ENCODE assay signal across 8 mouse cellular contexts in genomic region chr16:4474882-4475803, GRCm38 (mm10). TPM values are rescaled to one million over a fixed set of nuclear protein-coding genes. Genes with fewer than 3 reads are reported as not detected.
A peak's percentile ranks its signal among the peaks of the same experiment; 100 is the strongest.
DNase-seq lines count a peak whose midpoint lies in the region; ATAC-seq and TF ChIP-seq lines count a peak whose summit lies in the region.

No protein-coding gene starts in this region.

- peaks cover 31% of the 10 kb centered on the region for H3K4me1 ChIP-seq in bone marrow macrophage, adult 2 months (ENCODE audit: control insufficient read depth, insufficient read depth, low read length)
- peaks cover 15% of the 10 kb centered on the region; the same call in 1 of the 2 replicates for H3K4me1 ChIP-seq in embryonic facial prominence, embryonic 15.5 days
- peaks cover 2% of the 10 kb centered on the region; the same call in 1 of the 2 replicates for H3K4me1 ChIP-seq in heart, adult 2 months (ENCODE audit: control insufficient read depth, insufficient read depth, low read length)
- H3K4me1 ChIP-seq in kidney, adult 2 months (ENCODE audit: control insufficient read depth, insufficient read depth, low read length) = no peaks in the 10 kb centered on the region; the same call in 1 of the 2 replicates
- H3K4me1 ChIP-seq in limb, embryonic 11.5 days (ENCODE audit: control insufficient read depth, insufficient read depth, low read length) = no peaks in the 10 kb centered on the region
- peaks cover 5% of the 10 kb centered on the region for H3K4me1 ChIP-seq in midbrain, embryonic 13.5 days (replicated peaks)
- H3K4me1 ChIP-seq in small intestine, adult 2 months (ENCODE audit: control insufficient read depth, insufficient read depth, insufficient read length, low read length) = peaks cover 5% of the 10 kb centered on the region

- intact Hi-C loops in heart, adult 2 months (cut with DNase I) = loop anchor here (1.0 to 2.0 kb wide), 2 partner anchors 54 to 159 kb away; partner anchors contain the start of gene Adcy9

- 0 out of 2 replicates have a peak, but pooled peaks cover 4% of the 10 kb centered on the region for H3K36me3 ChIP-seq in embryonic facial prominence, embryonic 15.5 days
- no peaks in the 10 kb centered on the region for H3K36me3 ChIP-seq in heart, adult 2 months (ENCODE audit: control insufficient read depth, insufficient read depth, low read length)
- H3K36me3 ChIP-seq in kidney, adult 2 months (ENCODE audit: control insufficient read depth, insufficient read depth, low read length) = no peaks in the 10 kb centered on the region
- H3K36me3 ChIP-seq in limb, embryonic 11.5 days (ENCODE audit: control insufficient read depth, insufficient read depth, low read length) = 0 out of 2 replicates have a peak, but pooled peaks cover 2% of the 10 kb centered on the region
- H3K36me3 ChIP-seq in midbrain, embryonic 13.5 days = no peaks in the 10 kb centered on the region
- H3K36me3 ChIP-seq in small intestine, adult 2 months (ENCODE audit: control insufficient read depth, insufficient read depth, low read length) = no peaks in the 10 kb centered on the region

- H3K27ac ChIP-seq in bone marrow macrophage, adult 2 months (ENCODE audit: insufficient read depth, low read depth, low read length) = peak overlapping the region; percentile 95
- H3K27ac ChIP-seq in embryonic facial prominence, embryonic 15.5 days (replicated peaks) = peak overlapping the region; percentile 78
- H3K27ac ChIP-seq in heart, adult 2 months = peak overlapping the region; percentile 82
- H3K27ac ChIP-seq in kidney, adult 2 months (ENCODE audit: insufficient read depth, low read depth, low read length) = peak overlapping the region; percentile 76
- 0 out of 2 replicates have a peak overlapping the region, but pooled peaks have one; percentile 32 for H3K27ac ChIP-seq in limb, embryonic 11.5 days (replicated peaks; ENCODE audit: low read depth, low read length)
- H3K27ac ChIP-seq in midbrain, embryonic 13.5 days = peak overlapping the region; percentile 62; the same call in 1 of the 2 replicates
- H3K27ac ChIP-seq in small intestine, adult 2 months (ENCODE audit: insufficient read depth, low read depth, low read length) = peak overlapping the region; percentile 93

- no peak for TF ChIP-seq POLR2A in bone marrow macrophage, adult 2 months (IDR thresholded peaks at IDR 0.05; ENCODE audit: borderline replicate concordance, low read depth, low read length)
- peak; percentile 81 for TF ChIP-seq POLR2A in heart, adult 2 months (IDR thresholded peaks at IDR 0.05; ENCODE audit: insufficient read depth, low read depth, low read length)
- TF ChIP-seq POLR2A in kidney, adult 2 months (IDR thresholded peaks at IDR 0.05; ENCODE audit: low read depth, low read length) = peak; percentile 40
- TF ChIP-seq POLR2A in small intestine, adult 2 months (IDR thresholded peaks at IDR 0.05; ENCODE audit: low read depth, low read length) = peak; percentile 86

- peak overlapping the region; percentile 73 for H3K4me3 ChIP-seq in bone marrow macrophage, adult 2 months (ENCODE audit: insufficient read depth, low read length)
- peak overlapping the region; percentile 59 for H3K4me3 ChIP-seq in embryonic facial prominence, embryonic 15.5 days (replicated peaks)
- H3K4me3 ChIP-seq in heart, adult 2 months = peak overlapping the region; percentile 66
- H3K4me3 ChIP-seq in kidney, adult 2 months (ENCODE audit: insufficient read depth, low read depth, low read length) = peak overlapping the region; percentile 64
- H3K4me3 ChIP-seq in limb, embryonic 11.5 days (ENCODE audit: low read depth, low read length) = peak overlapping the region; percentile 50
- H3K4me3 ChIP-seq in midbrain, embryonic 13.5 days (replicated peaks) = peak overlapping the region; percentile 57
- peak overlapping the region; percentile 74 for H3K4me3 ChIP-seq in small intestine, adult 2 months (ENCODE audit: low read depth, low read length)

- no peaks in the 10 kb centered on the region for H3K79me2 ChIP-seq in heart, adult 2 months (replicated peaks; ENCODE audit: control insufficient read depth, insufficient read depth, low read length)

- peak; percentile 37; the same call in 1 of the 2 replicates for TF ChIP-seq CTCF in bone marrow macrophage, adult 2 months (IDR thresholded peaks at IDR 0.05; ENCODE audit: low read depth, low read length)
- peak; percentile 100 for TF ChIP-seq CTCF in heart, adult 2 months (IDR thresholded peaks at IDR 0.05)
- TF ChIP-seq CTCF in kidney, adult 2 months (conservative IDR thresholded peaks at IDR 0.05; ENCODE audit: insufficient read depth, insufficient read length, low read depth, low read length) = peak; percentile 99
- TF ChIP-seq CTCF in small intestine, adult 2 months (IDR thresholded peaks at IDR 0.05; ENCODE audit: extremely low read depth, insufficient read length, insufficient replicate concordance, low read depth, low read length) = peak; percentile 97

- 15% methylated on average over 42 of the region's 42 CpGs for WGBS in embryonic facial prominence, embryonic 15.5 days
- 14% methylated on average over 42 of the region's 42 CpGs for WGBS in heart, adult 2 months
- WGBS in kidney, adult 2 months = 15% methylated on average over 42 of the region's 42 CpGs
- 16% methylated on average over 42 of the region's 42 CpGs for WGBS in limb, embryonic 11.5 days
- 18% methylated on average over 42 of the region's 42 CpGs for WGBS in midbrain, embryonic 13.5 days
- WGBS in small intestine, adult 2 months = 14% methylated on average over 42 of the region's 42 CpGs

- DNase-seq in 3134 (ENCODE audit: extremely low read depth, insufficient read length, low spot score) = peak; percentile 98
- peak; percentile 97 to 98 for DNase-seq in heart, adult 2 months
- peak; percentile 98 for DNase-seq in kidney, adult 2 months
- peak; percentile 98 for DNase-seq in limb, embryonic 11.5 days (ENCODE audit: low spot score)

- no peaks in the 10 kb centered on the region for H3K27me3 ChIP-seq in embryonic facial prominence, embryonic 15.5 days
- no peaks in the 10 kb centered on the region for H3K27me3 ChIP-seq in heart, adult 2 months (ENCODE audit: control insufficient read depth, insufficient read depth, low read length)
- H3K27me3 ChIP-seq in kidney, adult 2 months (replicated peaks; ENCODE audit: control insufficient read depth, insufficient read depth, low read length) = no peaks in the 10 kb centered on the region
- H3K27me3 ChIP-seq in limb, embryonic 11.5 days (ENCODE audit: control insufficient read depth, insufficient read depth, low read length) = no peaks in the 10 kb centered on the region
- H3K27me3 ChIP-seq in midbrain, embryonic 13.5 days = no peaks in the 10 kb centered on the region
- no peaks in the 10 kb centered on the region for H3K27me3 ChIP-seq in small intestine, adult 2 months (ENCODE audit: control insufficient read depth, insufficient read depth, low read length)

- ATAC-seq in embryonic facial prominence, embryonic 15.5 days (ENCODE audit: insufficient number of reproducible peaks, low FRiP score, low TSS enrichment, low read depth) = peak; percentile 91
- ATAC-seq in limb, embryonic 11.5 days (ENCODE audit: insufficient number of reproducible peaks, low FRiP score, low TSS enrichment, low read depth) = peak; percentile 89
- ATAC-seq in midbrain, embryonic 13.5 days = peak; percentile 94

- no peaks in the 10 kb centered on the region for H3K9me3 ChIP-seq in embryonic facial prominence, embryonic 15.5 days (replicated peaks)
- no peaks in the 10 kb centered on the region for H3K9me3 ChIP-seq in limb, embryonic 11.5 days (ENCODE audit: control insufficient read depth, low read length)
- no peaks in the 10 kb centered on the region for H3K9me3 ChIP-seq in midbrain, embryonic 13.5 days

- peak; percentile 90 for TF ChIP-seq EP300 in heart, adult 2 months (IDR thresholded peaks at IDR 0.05; ENCODE audit: insufficient read depth, low read depth, low read length)

- peak overlapping the region; percentile 80 for H3K4me2 ChIP-seq in embryonic facial prominence, embryonic 15.5 days (replicated peaks)
- peak overlapping the region; percentile 49 for H3K4me2 ChIP-seq in limb, embryonic 11.5 days (ENCODE audit: low read depth, severe bottlenecking)
- peak overlapping the region; percentile 80 for H3K4me2 ChIP-seq in midbrain, embryonic 13.5 days (replicated peaks)

- peak overlapping the region; percentile 63 for H3K9ac ChIP-seq in embryonic facial prominence, embryonic 15.5 days
- H3K9ac ChIP-seq in heart, adult 2 months (ENCODE audit: low read depth, low read length) = peak overlapping the region; percentile 71
- H3K9ac ChIP-seq in limb, embryonic 11.5 days (ENCODE audit: low read length) = peak overlapping the region; percentile 79
- peak overlapping the region; percentile 77 for H3K9ac ChIP-seq in midbrain, embryonic 13.5 days (replicated peaks)

RNA-seq across cellular contexts. Expression of gene Adcy9, which starts 54.8 kb away (rescaled TPM):
- polyA plus RNA-seq in bone marrow macrophage, adult 2 months (2012; ENCODE audit: insufficient read depth, insufficient read length, missing spikeins) = 8.2 and 10.5 TPM in 2 replicates
- 2.0 and 2.2 TPM in 2 replicates for polyA plus RNA-seq in embryonic facial prominence, embryonic 15.5 days (2015; fragmentation: Nextera tagmentation; extraction: Ambion mirVana)
- 10 to 100 TPM; 22.6 to 26.3 TPM for total RNA-seq in heart, adult 2 months (2021)
- polyA plus RNA-seq in heart, adult 2 months (2012; rRNA removed) = 11.1 and 17.4 TPM in 2 replicates
- polyA plus RNA-seq in kidney, adult 2 months (2012; rRNA removed) = 10.4 and 12.4 TPM in 2 replicates
- 0.77 and 0.93 TPM in 2 replicates for polyA plus RNA-seq in limb, embryonic 11.5 days (2014; fragmentation: Nextera tagmentation; extraction: Ambion mirVana)
- polyA plus RNA-seq in midbrain, embryonic 13.5 days (2015; fragmentation: Nextera tagmentation; extraction: Ambion mirVana) = 2.4 and 2.8 TPM in 2 replicates
- 6.5 and 10.4 TPM in 2 replicates for polyA plus RNA-seq in small intestine, adult 2 months (2012; rRNA removed)

Comparison
In these comparisons a context has a peak if more than half of its experiments do, and no peak if none do; other contexts are left out.
1. Peak in every context shown above with its lines: DNase-seq, ATAC-seq, H3K4me3 ChIP-seq and H3K27ac ChIP-seq.
2. H3K27ac ChIP-seq: peak in every context shown above with its lines; median percentile 95 in bone marrow macrophage, adult 2 months; 93 in small intestine, adult 2 months; 82 in heart, adult 2 months; 78 in embryonic facial prominence, embryonic 15.5 days; 76 in kidney, adult 2 months; 62 in midbrain, embryonic 13.5 days; 32 in limb, embryonic 11.5 days.
3. CTCF ChIP-seq: peak in every context shown above with its lines; median percentile 100 in heart, adult 2 months; 99 in kidney, adult 2 months; 97 in small intestine, adult 2 months; 37 in bone marrow macrophage, adult 2 months.